Mouse (Mus musculus) hindbrain, embryonic 14.5 days (tissue): Measurements from ENCODE around the gene Tnik. TPM values are rescaled to one million over a fixed set of nuclear protein-coding genes. Genes with fewer than 3 reads are reported as not detected.
A peak's percentile ranks its signal among the peaks of the same experiment; 100 is the strongest.

ENCODE experiments used
- ATAC-seq: fragments of 200-750 bp; cut with Nextera tagmentation; 2 replicates; pipeline ENCODE4 v1.8.0; 2017; ENCODE audit warnings: moderate number of reproducible peaks, mild to moderate bottlenecking, moderate TSS enrichment, moderate library complexity; ENCODE audit not compliant: low FRiP score
- DNase-seq: peaks from one replicate; pipeline ENCODE4 v3.0.0-alpha.2; 2015; ENCODE audit warnings: low spot score
- H3K27ac ChIP-seq: fragments of 300-500 bp; sonication (generic); 2 replicates; pipeline ENCODE4 v1.5.1; 2014; ENCODE audit warnings: mild to moderate bottlenecking, moderate library complexity
- H3K27me3 ChIP-seq: fragments of 300-500 bp; sonication (generic); 2 replicates; pipeline ENCODE4 v1.6.1; 2014; ENCODE audit warnings: mild to moderate bottlenecking, low read length, mixed read lengths; ENCODE audit not compliant: control insufficient read depth, insufficient read depth
- H3K36me3 ChIP-seq: fragments of 300-500 bp; sonication (generic); replicated peaks from 2 replicates; pipeline ENCODE4 v1.6.1; 2014; ENCODE audit not compliant: control insufficient read depth, insufficient read depth
- H3K4me1 ChIP-seq: fragments of 300-500 bp; sonication (generic); replicated peaks from 2 replicates; pipeline ENCODE4 v1.6.1; 2014; ENCODE audit warnings: antibody characterized with exemption, low read length, mixed read lengths; ENCODE audit not compliant: control insufficient read depth, insufficient read depth
- H3K4me2 ChIP-seq: fragments of 300-500 bp; sonication (generic); replicated peaks from 2 replicates; pipeline ENCODE4 v1.6.1; 2014; ENCODE audit warnings: mild to moderate bottlenecking, moderate library complexity
- H3K4me3 ChIP-seq: fragments of 300-500 bp; sonication (generic); replicated peaks from 2 replicates; pipeline ENCODE4 v1.5.1; 2014; ENCODE audit warnings: mild to moderate bottlenecking, low read length
- H3K9ac ChIP-seq: fragments of 300-500 bp; sonication (generic); 2 replicates; pipeline ENCODE4 v1.6.1; 2014
- H3K9me3 ChIP-seq: fragments of 300-500 bp; sonication (generic); 2 replicates; pipeline ENCODE4 v1.6.1; 2016; ENCODE audit warnings: low read length; ENCODE audit not compliant: control insufficient read depth
- WGBS: fragments of 180-500 bp; shearing (Covaris S2); extraction: QIAGEN DNeasy Blood & Tissue Kit; methylation state at CpG from one replicate; pipeline ENCODE4 v1.1.7; 2014; 5-methylcytosine and 5-hydroxymethylcytosine counted together
- polyA plus RNA-seq: library from polyadenylated mRNA; unstranded; fragments of >200 nt; fragmentation: Nextera tagmentation; extraction: Ambion mirVana; gene quantifications from 2 replicates; pipeline ENCODE4 v1.2.1, GENCODE M21; 2014

Tnik gene
- polyA plus RNA-seq, 1 experiment from 2014 or later = 97.5 TPM

- Histone ChIP-seq H3K27me3 (no peaks in the 10 kb centered on the region), H3K4me3 (no peak overlapping the region), H3K36me3 (peaks cover 86% of the 10 kb centered on the region), H3K9me3 (no peaks in the 10 kb centered on the region), H3K4me2 (no peak overlapping the region), H3K27ac (no peak overlapping the region), H3K9ac (no peak overlapping the region), H3K4me1 (no peaks in the 10 kb centered on the region)
- ATAC-seq (no peak), DNase-seq (no peak)
- WGBS = 93% methylated on average over 2 of the region's 2 CpGs
Observed at GRCm38 (mm10) chr3:28599476-28599875, 336.5 kb downstream of the Tnik start.

- Histone ChIP-seq H3K4me3 (no peak overlapping the region), H3K4me2 (no peak overlapping the region), H3K9ac (no peak overlapping the region), H3K36me3 (peaks cover 67% of the 10 kb centered on the region), H3K4me1 (no peaks in the 10 kb centered on the region), H3K27ac (no peak overlapping the region), H3K27me3 (no peaks in the 10 kb centered on the region), H3K9me3 (no peaks in the 10 kb centered on the region)
- ATAC-seq (no peak), DNase-seq (no peak)
- WGBS = 56% methylated on average over 1 of the region's 1 CpGs
Observed at GRCm38 (mm10) chr3:28606741-28607140, 343.7 kb downstream of the Tnik start.

- Histone ChIP-seq H3K36me3 (peaks cover 52% of the 10 kb centered on the region), H3K27ac (no peak overlapping the region), H3K27me3 (no peaks in the 10 kb centered on the region), H3K4me1 (no peaks in the 10 kb centered on the region), H3K4me2 (no peak overlapping the region), H3K4me3 (no peak overlapping the region), H3K9me3 (no peaks in the 10 kb centered on the region), H3K9ac (no peak overlapping the region)
- DNase-seq (no peak), ATAC-seq (no peak)
- 80% methylated on average over 5 of the region's 5 CpGs for WGBS
Observed at GRCm38 (mm10) chr3:28612330-28612729, 349.3 kb downstream of the Tnik start.

- Histone ChIP-seq H3K9me3 (no peaks in the 10 kb centered on the region), H3K27me3 (no peaks in the 10 kb centered on the region), H3K27ac (no peak overlapping the region), H3K9ac (no peak overlapping the region), H3K4me2 (no peak overlapping the region), H3K4me1 (no peaks in the 10 kb centered on the region), H3K4me3 (no peak overlapping the region), H3K36me3 (peaks cover 53% of the 10 kb centered on the region)
- WGBS = 89% methylated on average over 1 of the region's 1 CpGs
- peak; percentile 31 for DNase-seq
- ATAC-seq = no peak
Observed at GRCm38 (mm10) chr3:28616386-28616785, 353.4 kb downstream of the Tnik start.

- Histone ChIP-seq H3K27me3 (no peaks in the 10 kb centered on the region), H3K27ac (no peak overlapping the region), H3K36me3 (peaks cover 53% of the 10 kb centered on the region), H3K4me1 (no peaks in the 10 kb centered on the region), H3K9me3 (no peaks in the 10 kb centered on the region), H3K9ac (no peak overlapping the region), H3K4me2 (no peak overlapping the region), H3K4me3 (no peak overlapping the region)
- WGBS = 88% methylated on average over 5 of the region's 5 CpGs
- DNase-seq (peak; percentile 36), ATAC-seq (no peak)
Observed at GRCm38 (mm10) chr3:28617008-28617627, 354.1 kb downstream of the Tnik start.

GRCm38 (mm10) chr3:28621792-28622191, 358.8 kb downstream of the Tnik start:
- 89% methylated on average over 2 of the region's 2 CpGs for WGBS
- ATAC-seq = no peak
- H3K27me3 ChIP-seq = no peaks in the 10 kb centered on the region
- H3K4me2 ChIP-seq = no peak overlapping the region
- no peak overlapping the region for H3K9ac ChIP-seq
- DNase-seq = no peak
- H3K4me3 ChIP-seq = no peak overlapping the region
- H3K4me1 ChIP-seq = no peaks in the 10 kb centered on the region
- H3K27ac ChIP-seq = no peak overlapping the region
- no peaks in the 10 kb centered on the region for H3K9me3 ChIP-seq
- peaks cover 72% of the 10 kb centered on the region for H3K36me3 ChIP-seq

- DNase-seq = no peak
- no peaks in the 10 kb centered on the region for H3K27me3 ChIP-seq
- no peak overlapping the region for H3K27ac ChIP-seq
- 91% methylated on average over 6 of the region's 6 CpGs for WGBS
- no peaks in the 10 kb centered on the region for H3K4me1 ChIP-seq
- no peak for ATAC-seq
- no peak overlapping the region for H3K4me3 ChIP-seq
- peaks cover 74% of the 10 kb centered on the region for H3K36me3 ChIP-seq
- H3K9me3 ChIP-seq = no peaks in the 10 kb centered on the region
- H3K4me2 ChIP-seq = no peak overlapping the region
- H3K9ac ChIP-seq = no peak overlapping the region
Observed at GRCm38 (mm10) chr3:28626816-28627215, 363.8 kb downstream of the Tnik start.

- DNase-seq (no peak), ATAC-seq (no peak)
- 94% methylated on average over 4 of the region's 4 CpGs for WGBS
- no peak overlapping the region for H3K4me2 ChIP-seq
- no peaks in the 10 kb centered on the region for H3K27me3 ChIP-seq
- H3K27ac ChIP-seq = no peak overlapping the region
- no peak overlapping the region for H3K9ac ChIP-seq
- no peak overlapping the region for H3K4me3 ChIP-seq
- no peaks in the 10 kb centered on the region for H3K9me3 ChIP-seq
- H3K36me3 ChIP-seq = peaks cover 39% of the 10 kb centered on the region
- 0 out of 2 replicates have a peak, but pooled peaks cover 7% of the 10 kb centered on the region for H3K4me1 ChIP-seq
Observed at GRCm38 (mm10) chr3:28636778-28637177, 373.8 kb downstream of the Tnik start.

- peaks cover 26% of the 10 kb centered on the region for H3K36me3 ChIP-seq
- H3K9me3 ChIP-seq = no peaks in the 10 kb centered on the region
- DNase-seq (no peak), ATAC-seq (no peak)
- WGBS = 95% methylated on average over 2 of the region's 2 CpGs
- 0 out of 2 replicates have a peak, but pooled peaks cover 7% of the 10 kb centered on the region for H3K4me1 ChIP-seq
- no peak overlapping the region for H3K9ac ChIP-seq
- no peak overlapping the region for H3K4me3 ChIP-seq
- H3K27ac ChIP-seq = peak overlapping the region; percentile 4
- no peak overlapping the region for H3K4me2 ChIP-seq
- H3K27me3 ChIP-seq = no peaks in the 10 kb centered on the region
Observed at GRCm38 (mm10) chr3:28638957-28639356, 375.9 kb downstream of the Tnik start.
